Mouse (Mus musculus) urinary bladder, postnatal 4 days (tissue): Measurements from ENCODE around the gene Ccr10.

Experiments
- DNase-seq, 2 experiments: peaks; one replicate each; pipeline ENCODE4 v3.0.0; 2021 to 2022; ENCODE audit warnings: low spot score in 2 of 2

The Ccr10 gene

GRCm38 (mm10) chr11:101188166-101188805 lies 13.0 kb upstream of the Ccr10 start:
- DNase-seq: peak in 1 of 2 experiments; percentile 66

GRCm38 (mm10) chr11:101187541-101187940 lies 12.3 kb upstream of the Ccr10 start:
- no peak for DNase-seq

- no peak for DNase-seq
Observed at GRCm38 (mm10) chr11:101186526-101187247, 11.4 kb upstream of the Ccr10 start.

GRCm38 (mm10) chr11:101185441-101185840 lies 10.2 kb upstream of the Ccr10 start:
- no peak for DNase-seq

GRCm38 (mm10) chr11:101184984-101185383 lies 9.7 kb upstream of the Ccr10 start:
- no peak for DNase-seq

- no peak for DNase-seq
Observed at GRCm38 (mm10) chr11:101182771-101183517, 7.7 kb upstream of the Ccr10 start.

GRCm38 (mm10) chr11:101181961-101182360 lies 6.7 kb upstream of the Ccr10 start:
- DNase-seq: no peak

- DNase-seq: peak in 1 of 2 experiments; percentile 82
Observed at GRCm38 (mm10) chr11:101180846-101181740, 5.8 kb upstream of the Ccr10 start.

- no peak for DNase-seq
Observed at GRCm38 (mm10) chr11:101180261-101180660, 5.0 kb upstream of the Ccr10 start.

GRCm38 (mm10) chr11:101179306-101179705 lies 4.1 kb upstream of the Ccr10 start:
- DNase-seq: no peak

GRCm38 (mm10) chr11:101178061-101179058 lies 3.1 kb upstream of the Ccr10 start:
- no peak for DNase-seq

- DNase-seq: no peak
Observed at GRCm38 (mm10) chr11:101176933-101177773, 1.9 kb upstream of the Ccr10 start.

GRCm38 (mm10) chr11:101176117-101176691 lies 961 bp upstream of the Ccr10 start:
- no peak for DNase-seq

GRCm38 (mm10) chr11:101175636-101176116 lies 433 bp upstream of the Ccr10 start:
- no peak for DNase-seq

- DNase-seq: no peak
Observed at GRCm38 (mm10) chr11:101174389-101174745, 876 bp downstream of the Ccr10 start.

GRCm38 (mm10) chr11:101173631-101174388 lies 1.4 kb downstream of the Ccr10 start:
- peak in 1 of 2 experiments; percentile 80 for DNase-seq

GRCm38 (mm10) chr11:101173112-101173511 lies 2.1 kb downstream of the Ccr10 start:
- DNase-seq: no peak

GRCm38 (mm10) chr11:101172434-101172815 lies 2.8 kb downstream of the Ccr10 start:
- DNase-seq: no peak
